Mouse (Mus musculus): ENCODE data around the gene Cdc7.

DNA sequence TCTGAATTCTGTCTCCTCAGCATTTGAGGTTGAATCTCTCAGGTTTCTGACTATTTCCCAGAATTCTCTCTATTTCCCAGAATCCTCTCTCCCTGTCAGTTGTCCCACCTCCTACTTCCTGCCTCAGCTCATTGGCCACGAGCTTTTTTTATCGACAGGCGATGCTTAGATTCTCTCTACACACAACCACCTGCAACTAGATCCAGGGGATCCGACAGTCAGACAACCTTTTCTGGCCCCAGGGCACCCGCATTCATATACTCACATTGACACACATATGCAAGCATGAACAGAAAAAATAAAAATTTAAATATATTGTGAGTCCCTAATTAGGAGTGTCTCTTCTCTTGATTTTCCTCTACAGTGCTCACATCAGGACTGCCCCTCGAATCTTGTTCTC is 63.5 kb downstream of the Cdc7 start:
- no peak for TF ChIP-seq USF2 (conservative IDR thresholded peaks at IDR 0.05; ENCODE audit: low read depth, low read length)
- no peak for TF ChIP-seq PAX5 (IDR thresholded peaks at IDR 0.05; ENCODE audit: low read length)
- TF ChIP-seq EP300 (IDR thresholded peaks at IDR 0.05; ENCODE audit: low read length): no peak
- TF ChIP-seq CTCF (conservative IDR thresholded peaks at IDR 0.05 in 1 of 2, IDR thresholded peaks at IDR 0.05 in 1 of 2; ENCODE audit: low read depth in 2 of 2, low read length in 2 of 2): no peak
- TF ChIP-seq POLR2A (IDR thresholded peaks at IDR 0.05; ENCODE audit: low read depth, low read length): no peak
- TF ChIP-seq ZKSCAN1 (IDR thresholded peaks at IDR 0.05; ENCODE audit: borderline replicate concordance, low read depth, low read length): no peak
